Mouse (Mus musculus) induced T-regulatory cell, adult 2 months (primary cell): ENCODE measurements around the gene Supt20.

Experiments
- DNase-seq: peaks from one replicate; pipeline ENCODE4 v3.0.0-alpha.2; 2012; ENCODE audit warnings: low read depth

Gene Supt20

DNA sequence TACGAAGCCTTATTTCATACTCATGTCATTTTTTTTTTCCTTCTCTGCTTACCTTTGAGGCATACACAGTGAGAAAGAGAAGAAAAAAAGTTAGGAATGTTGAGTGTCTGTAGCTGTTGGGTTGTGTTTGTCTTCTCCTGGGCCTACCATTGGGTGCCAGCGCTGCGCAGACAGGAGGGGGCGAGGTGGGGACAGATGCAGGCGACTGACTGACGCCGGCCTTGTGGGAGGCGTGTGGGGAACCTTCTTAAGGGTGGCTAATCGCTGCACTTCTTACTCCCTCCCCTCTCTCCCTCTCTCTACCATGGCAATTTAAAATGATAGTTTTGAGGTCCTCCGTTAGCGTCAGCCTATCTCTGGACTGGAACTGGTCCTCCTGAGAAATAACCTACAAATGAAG lies 63.5 kb downstream of the Supt20 start:
- no peak for DNase-seq

- no peak for DNase-seq
Observed at GRCm38 (mm10) chr3:54757446-54757845, 64.8 kb downstream of the Supt20 start.

- DNase-seq = no peak
Observed at GRCm38 (mm10) chr3:54759211-54759610, 66.6 kb downstream of the Supt20 start.

DNA sequence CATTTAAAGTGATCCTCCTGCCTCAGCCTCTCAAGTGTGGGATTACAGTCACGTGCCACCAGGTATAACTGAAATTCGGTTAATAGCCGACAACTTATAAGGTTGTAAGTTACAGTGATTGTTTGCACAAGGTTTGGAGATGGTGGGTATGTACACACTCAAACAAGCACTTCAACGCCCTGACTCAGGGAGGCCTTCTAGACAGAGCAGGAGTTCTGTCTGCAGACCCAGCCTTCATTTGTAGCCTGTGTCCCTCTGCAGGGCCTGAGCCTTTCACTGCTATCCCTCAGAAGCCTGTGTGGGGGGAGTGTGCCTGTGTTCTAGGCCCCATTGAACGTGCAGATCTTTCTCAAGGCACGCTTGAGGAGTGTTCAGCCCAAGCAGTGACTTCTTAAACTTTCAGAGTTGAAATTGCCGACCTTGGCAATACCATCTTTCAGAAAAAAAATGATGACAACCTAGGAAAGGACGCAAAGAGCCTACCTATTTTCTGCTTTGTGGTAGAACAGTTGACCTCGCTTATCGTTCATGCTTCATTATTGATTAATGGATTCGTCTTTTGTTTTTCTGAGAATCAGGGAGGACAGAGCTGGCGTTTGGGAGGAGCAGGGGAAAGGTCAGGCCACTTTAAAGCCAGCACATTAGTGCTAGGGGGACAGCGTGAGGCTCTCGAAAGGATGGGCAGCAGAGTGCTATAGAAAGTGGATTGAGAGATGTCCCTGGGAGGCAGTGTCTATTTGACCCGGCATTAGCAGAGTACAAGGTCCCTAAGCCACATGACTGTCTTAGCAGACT lies 67.9 kb downstream of the Supt20 start:
- DNase-seq = no peak

- DNase-seq = no peak
Observed at GRCm38 (mm10) chr3:54761258-54761657, 68.7 kb downstream of the Supt20 start.

DNA sequence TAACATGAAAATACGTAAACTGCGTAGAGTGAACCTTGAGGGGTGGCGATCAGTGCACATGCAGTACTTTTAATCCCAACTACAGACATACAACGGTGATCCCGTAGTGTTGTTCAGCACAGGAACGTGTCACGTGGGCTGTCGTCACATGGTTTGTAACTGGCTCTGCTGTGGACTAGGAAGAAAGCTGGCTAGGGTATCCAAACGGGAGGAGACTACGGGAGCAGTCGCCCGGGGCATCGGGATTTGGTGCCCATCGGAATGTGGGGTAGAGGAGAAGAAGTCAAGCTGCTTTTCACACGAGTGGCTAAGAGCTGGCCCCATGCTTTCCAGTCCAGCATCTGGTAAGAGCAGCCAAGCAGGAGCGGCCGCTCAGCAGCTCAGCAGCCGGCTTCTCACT lies 71.8 kb downstream of the Supt20 start:
- DNase-seq = no peak

DNA sequence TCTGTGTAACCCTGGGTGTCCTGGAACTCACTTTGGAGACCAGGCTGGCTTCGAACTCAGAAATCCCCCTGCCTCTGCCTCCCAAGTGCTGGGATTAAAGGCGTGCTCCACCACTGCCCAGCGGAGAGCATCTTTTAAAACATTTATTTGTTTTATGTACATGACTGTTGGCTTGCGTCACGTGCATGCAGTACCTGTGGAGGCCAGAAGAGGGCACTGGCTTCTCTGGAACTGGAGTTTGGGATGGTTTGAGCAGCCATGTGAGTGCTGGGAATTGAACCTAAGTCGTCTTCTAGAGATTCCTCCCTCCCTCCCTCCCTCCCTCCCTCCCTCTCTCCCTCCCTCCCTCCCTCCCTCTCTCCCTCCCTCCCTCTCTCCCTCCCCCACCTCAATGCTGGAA lies 72.9 kb downstream of the Supt20 start:
- DNase-seq = peak; percentile 26

DNA sequence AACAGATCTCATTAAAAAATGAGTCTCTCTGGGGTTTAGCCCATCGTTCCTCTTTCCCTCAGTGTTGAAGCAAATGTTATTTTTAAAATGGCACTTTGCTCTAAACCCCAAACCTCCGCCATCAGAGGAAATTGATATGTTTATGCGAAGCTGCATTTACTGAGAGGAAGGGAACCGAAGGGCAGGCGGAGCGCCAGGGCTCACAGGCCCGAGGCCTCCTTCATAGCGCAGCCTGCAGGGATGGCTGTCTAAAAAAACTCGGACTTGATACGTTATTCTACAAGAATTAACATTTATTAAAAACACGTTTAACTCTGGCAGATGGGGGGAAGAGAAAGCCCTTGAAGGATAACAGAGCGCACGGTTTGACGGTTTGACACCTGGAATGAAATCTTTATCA lies 73.4 kb downstream of the Supt20 start:
- DNase-seq = no peak

GRCm38 (mm10) chr3:54766811-54767210 lies 74.2 kb downstream of the Supt20 start:
- no peak for DNase-seq

- DNase-seq = no peak
Observed at GRCm38 (mm10) chr3:54768592-54768991, 76.0 kb downstream of the Supt20 start.

DNA sequence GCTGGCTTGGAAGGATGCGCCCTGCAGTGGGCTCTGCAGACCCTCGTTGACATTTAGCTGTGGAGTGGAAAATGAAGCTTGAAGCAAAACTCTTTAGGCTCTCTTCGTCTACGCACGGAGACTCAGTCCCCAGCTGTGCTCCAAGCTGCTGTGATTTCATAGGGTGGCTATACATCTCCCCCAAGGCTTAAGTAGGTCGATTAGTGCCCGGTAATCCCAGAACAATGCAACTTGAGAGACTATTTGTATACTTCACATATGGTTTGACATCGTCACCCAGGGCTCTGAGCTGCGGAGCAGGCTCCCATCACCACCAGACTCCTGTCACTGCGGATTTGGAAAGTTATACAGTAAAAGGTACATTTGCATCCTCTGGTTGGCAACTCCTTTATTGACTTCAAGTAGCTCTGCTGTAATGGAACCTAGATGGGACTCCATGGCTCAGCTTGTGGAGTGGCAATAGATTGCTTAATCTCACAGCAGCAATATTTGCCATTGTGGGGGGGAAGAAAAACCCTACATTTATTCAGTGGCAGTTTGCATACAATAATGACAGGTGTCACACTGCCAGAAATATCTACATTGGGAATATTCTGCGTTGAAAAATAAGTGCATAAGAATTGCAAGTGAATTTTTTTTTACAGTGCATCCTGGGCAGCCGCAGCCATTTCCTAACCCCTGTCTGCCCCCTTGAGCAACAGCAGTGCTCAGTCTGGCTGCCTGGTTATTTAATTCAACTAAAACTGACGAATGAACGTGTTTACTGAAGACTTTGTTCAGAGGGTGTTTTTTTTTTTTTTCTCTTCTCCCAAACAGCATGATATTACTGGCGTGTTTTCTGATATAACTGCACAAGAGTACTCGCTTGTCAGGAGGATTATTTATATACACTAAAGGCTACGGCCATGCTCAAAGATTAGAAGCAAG lies 77.0 kb downstream of the Supt20 start:
- DNase-seq = no peak

DNA sequence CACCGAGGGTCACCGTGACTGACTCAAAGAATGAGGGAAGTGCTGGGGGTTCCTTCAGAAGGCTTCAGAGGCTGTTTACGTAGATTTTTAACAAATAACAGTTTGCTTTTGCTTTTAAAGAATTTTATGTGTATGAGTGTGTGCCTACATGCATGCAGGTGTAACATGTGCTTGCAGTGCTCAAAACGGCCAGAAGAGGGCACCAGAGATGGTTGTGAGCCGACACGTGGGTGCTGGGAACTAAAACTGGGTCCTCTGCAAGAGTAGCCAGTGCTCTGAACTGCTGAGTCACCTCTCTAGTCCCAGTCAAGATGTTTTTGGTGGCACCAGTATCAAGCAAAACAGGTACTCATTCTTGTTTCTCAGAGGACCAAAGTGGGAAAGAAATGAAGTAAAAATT lies 81.0 kb downstream of the Supt20 start:
- no peak for DNase-seq

DNA sequence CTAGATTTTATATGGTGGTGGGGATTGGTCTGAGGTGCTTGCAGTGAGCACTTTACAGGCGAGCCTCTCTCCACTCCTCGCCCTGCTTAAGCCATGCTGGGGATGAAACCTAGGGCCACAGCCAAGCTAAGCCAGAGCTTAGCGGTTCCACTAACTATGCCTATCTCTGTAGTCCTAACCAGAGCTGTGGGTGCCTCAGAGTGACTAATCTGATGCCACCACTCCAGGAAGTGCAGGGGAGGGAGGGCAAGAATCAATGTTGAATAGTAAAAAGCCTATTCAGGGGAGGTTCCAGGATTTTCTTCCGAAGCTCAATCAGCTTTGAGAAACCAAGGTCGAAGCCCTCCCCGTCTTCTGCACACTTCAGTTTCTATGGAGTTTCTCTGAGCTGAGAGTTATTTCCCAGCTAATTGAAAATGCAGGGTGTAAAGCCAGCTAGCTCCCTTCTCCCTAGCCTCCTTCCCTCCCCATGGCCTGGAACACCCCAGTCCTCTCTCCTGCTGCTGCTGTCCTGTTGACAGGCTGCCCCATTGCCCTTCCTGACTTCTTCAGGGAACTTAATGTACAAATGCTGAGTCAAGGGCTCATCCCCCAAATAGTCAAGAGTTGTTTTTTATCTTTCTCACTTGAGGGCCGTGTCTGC lies 83.5 kb downstream of the Supt20 start:
- DNase-seq = no peak
